Mouse (Mus musculus) MEL (cell line): ENCODE measurements around the gene Cirbp. TPM values are rescaled to one million over a fixed set of nuclear protein-coding genes. Genes with fewer than 3 reads are reported as not detected.

Source experiments
- DNase-seq: peaks from one replicate; pipeline ENCODE4 v3.0.0; 2011; ENCODE audit warnings: low read depth, low spot score
- H3K27ac ChIP-seq: 2 replicates; pipeline ENCODE4 v1.5.1; 2012; ENCODE audit warnings: low read depth, mild to moderate bottlenecking, control low read depth, low read length, moderate library complexity; ENCODE audit not compliant: control insufficient read depth
- H3K27me3 ChIP-seq, 2 experiments: fragments of 150-350 bp in 1 of 2; sonication (generic) in 1 of 2; 2 replicates each; pipeline ENCODE4 v1.6.1; 2012; ENCODE audit warnings: low read length in 2 of 2, mild to moderate bottlenecking in 2 of 2, improper control_type of control experiment in 1 of 2, moderate library complexity in 1 of 2; ENCODE audit not compliant: insufficient read depth in 2 of 2, control insufficient read depth in 1 of 2
- H3K36me3 ChIP-seq, 2 experiments: 2 replicates each; pipeline ENCODE4 v1.6.1; 2012 to 2014; ENCODE audit warnings: low read length in 2 of 2, improper control_type of control experiment in 1 of 2, inconsistent platforms in 1 of 2, mild to moderate bottlenecking in 1 of 2; ENCODE audit not compliant: insufficient read depth in 2 of 2, control insufficient read depth in 1 of 2
- H3K4me1 ChIP-seq, 2 experiments: fragments of 150-350 bp in 1 of 2; sonication (generic) in 1 of 2; 2 replicates each; pipeline ENCODE4 v1.6.1; 2012; ENCODE audit warnings: low read length in 2 of 2, improper control_type of control experiment in 1 of 2, mild to moderate bottlenecking in 1 of 2; ENCODE audit not compliant: insufficient read depth in 2 of 2, control insufficient read depth in 1 of 2
- H3K4me3 ChIP-seq, 2 experiments: fragments of 150-350 bp in 1 of 2; sonication (generic) in 1 of 2; 2 replicates each; pipeline ENCODE4 v1.5.1; 2012; ENCODE audit warnings: low read depth in 2 of 2, low read length in 2 of 2, mild to moderate bottlenecking in 2 of 2, moderate library complexity in 2 of 2, control low read depth in 1 of 2, improper control_type of control experiment in 1 of 2; ENCODE audit not compliant: control insufficient read depth in 1 of 2, insufficient read depth in 1 of 2
- H3K79me2 ChIP-seq: 2 replicates; pipeline ENCODE4 v1.6.1; 2012; ENCODE audit warnings: mild to moderate bottlenecking, low read length, moderate library complexity; ENCODE audit not compliant: control insufficient read depth, poor library complexity, insufficient read depth
- H3K9ac ChIP-seq: 2 replicates; pipeline ENCODE4 v1.6.1; 2012; ENCODE audit warnings: low read depth, mild to moderate bottlenecking, control low read depth, low read length, moderate library complexity; ENCODE audit not compliant: control insufficient read depth, poor library complexity, severe bottlenecking
- H3K9me3 ChIP-seq: fragments of 150-350 bp; sonication (generic); replicated peaks from 2 replicates; pipeline ENCODE4 v1.6.1; 2012; ENCODE audit warnings: mild to moderate bottlenecking, low read length, improper control_type of control experiment, moderate library complexity; ENCODE audit not compliant: insufficient read depth
- BHLHE40 ChIP-seq: IDR thresholded peaks from 2 replicates; pipeline ENCODE4 v1.6.1; 2012; ENCODE audit warnings: low read depth, mild to moderate bottlenecking, inconsistent platforms, low read length, improper control_type of control experiment, borderline replicate concordance
- CHD2 ChIP-seq: IDR thresholded peaks from 2 replicates; pipeline ENCODE4 v1.6.1; 2011; ENCODE audit warnings: low read length, improper control_type of control experiment
- E2F4 ChIP-seq: IDR thresholded peaks from 2 replicates; pipeline ENCODE4 v1.6.1; 2011; ENCODE audit warnings: low read depth, low read length, improper control_type of control experiment, borderline replicate concordance
- ETS1 ChIP-seq: IDR thresholded peaks from 2 replicates; pipeline ENCODE4 v1.6.1; 2012; ENCODE audit warnings: low read depth, mild to moderate bottlenecking, inconsistent platforms, low read length, improper control_type of control experiment, moderate library complexity
- GABPA ChIP-seq: IDR thresholded peaks from 2 replicates; pipeline ENCODE4 v1.6.1; 2012; ENCODE audit warnings: low read depth, mild to moderate bottlenecking, inconsistent platforms, low read length, improper control_type of control experiment, moderate library complexity
- GATA1 ChIP-seq: IDR thresholded peaks from 2 replicates; pipeline ENCODE4 v1.6.1; 2011; ENCODE audit warnings: low read depth, low read length, improper control_type of control experiment
- HCFC1 ChIP-seq: IDR thresholded peaks from 2 replicates; pipeline ENCODE4 v1.6.1; 2012; ENCODE audit warnings: low read depth, mild to moderate bottlenecking, inconsistent platforms, low read length, improper control_type of control experiment, moderate library complexity
- MAFK ChIP-seq: IDR thresholded peaks from 2 replicates; pipeline ENCODE4 v1.6.1; 2011; ENCODE audit warnings: low read depth, mild to moderate bottlenecking, low read length, improper control_type of control experiment, borderline replicate concordance
- MAZ ChIP-seq: IDR thresholded peaks from 2 replicates; pipeline ENCODE4 v1.6.1; 2012; ENCODE audit warnings: low read depth, mild to moderate bottlenecking, inconsistent platforms, low read length, improper control_type of control experiment
- MYC ChIP-seq: IDR thresholded peaks from 2 replicates; pipeline ENCODE4 v1.6.1; 2011; ENCODE audit warnings: low read depth, mild to moderate bottlenecking, low read length, improper control_type of control experiment, moderate library complexity
- NRF1 ChIP-seq: IDR thresholded peaks from 2 replicates; pipeline ENCODE4 v1.6.1; 2014; ENCODE audit warnings: low read depth, mild to moderate bottlenecking, inconsistent platforms, low read length, improper control_type of control experiment, moderate library complexity; ENCODE audit not compliant: poor library complexity, insufficient read depth, severe bottlenecking
- POLR2A ChIP-seq, 2 experiments: IDR thresholded peaks; 2 replicates each; pipeline ENCODE4 v1.6.1; 2011 to 2012; ENCODE audit warnings: low read length in 2 of 2, mild to moderate bottlenecking in 2 of 2, control low read depth in 1 of 2, improper control_type of control experiment in 1 of 2, low read depth in 1 of 2, moderate library complexity in 1 of 2; ENCODE audit not compliant: control insufficient read depth in 1 of 2, insufficient read depth in 1 of 2, poor library complexity in 1 of 2
- POLR2AphosphoS5 ChIP-seq: IDR thresholded peaks from 2 replicates; pipeline ENCODE4 v1.6.1; 2012; ENCODE audit warnings: low read depth, borderline replicate concordance, mild to moderate bottlenecking, inconsistent platforms, low read length, moderate library complexity, mixed read lengths
- RAD21 ChIP-seq: IDR thresholded peaks from 2 replicates; pipeline ENCODE4 v1.6.1; 2011; ENCODE audit warnings: mild to moderate bottlenecking, low read depth, low read length, improper control_type of control experiment
- SMC3 ChIP-seq: IDR thresholded peaks from 2 replicates; pipeline ENCODE4 v1.6.1; 2011; ENCODE audit warnings: low read depth, low read length, improper control_type of control experiment
- TAL1 ChIP-seq: IDR thresholded peaks from 2 replicates; pipeline ENCODE4 v1.6.1; 2012; ENCODE audit warnings: mild to moderate bottlenecking, inconsistent platforms, low read length, moderate library complexity, mixed read lengths
- TBP ChIP-seq: IDR thresholded peaks from 2 replicates; pipeline ENCODE4 v1.8.0; 2011; ENCODE audit warnings: low read depth, low read length, improper control_type of control experiment
- UBTF ChIP-seq: IDR thresholded peaks from 2 replicates; pipeline ENCODE4 v1.6.1; 2012; ENCODE audit warnings: low read depth, mild to moderate bottlenecking, inconsistent platforms, low read length, improper control_type of control experiment, moderate library complexity, borderline replicate concordance; ENCODE audit not compliant: insufficient read depth
- USF2 ChIP-seq, 2 experiments: IDR thresholded peaks; 2 replicates each; pipeline ENCODE4 v1.6.1; 2011 to 2012; ENCODE audit warnings: improper control_type of control experiment in 2 of 2, low read length in 2 of 2, borderline replicate concordance in 1 of 2, inconsistent platforms in 1 of 2, low read depth in 1 of 2, mild to moderate bottlenecking in 1 of 2; ENCODE audit not compliant: insufficient read depth in 1 of 2
- ZNF384 ChIP-seq: IDR thresholded peaks from 2 replicates; pipeline ENCODE4 v1.6.1; 2012; ENCODE audit warnings: low read depth, mild to moderate bottlenecking, inconsistent platforms, low read length, improper control_type of control experiment
- polyA plus RNA-seq, 2 experiments: library from polyadenylated mRNA; stranded (reverse) in 1 of 2; unstranded in 1 of 2; fragments of >175 nt in 1 of 2; fragments of >200 nt in 1 of 2; gene quantifications; 2 replicates each; pipeline versions ENCODE4 v1.2.1 to v1.2.4; 2012; ENCODE audit warnings: low replicate concordance in 2 of 2, low read depth in 1 of 2; ENCODE audit not compliant: insufficient read length in 2 of 2, insufficient read depth in 1 of 2, missing spikeins in 1 of 2
- total RNA-seq: library from RNA; depleted of rRNA; stranded (reverse); fragments of 300-350 nt; gene quantifications from 2 replicates; pipeline ENCODE4 v1.2.3, GENCODE M21; 2012

The Cirbp gene
- total and polyA plus RNA-seq, 3 experiments, result 21.2 to 56.6 TPM; not detected in 1

DNA sequence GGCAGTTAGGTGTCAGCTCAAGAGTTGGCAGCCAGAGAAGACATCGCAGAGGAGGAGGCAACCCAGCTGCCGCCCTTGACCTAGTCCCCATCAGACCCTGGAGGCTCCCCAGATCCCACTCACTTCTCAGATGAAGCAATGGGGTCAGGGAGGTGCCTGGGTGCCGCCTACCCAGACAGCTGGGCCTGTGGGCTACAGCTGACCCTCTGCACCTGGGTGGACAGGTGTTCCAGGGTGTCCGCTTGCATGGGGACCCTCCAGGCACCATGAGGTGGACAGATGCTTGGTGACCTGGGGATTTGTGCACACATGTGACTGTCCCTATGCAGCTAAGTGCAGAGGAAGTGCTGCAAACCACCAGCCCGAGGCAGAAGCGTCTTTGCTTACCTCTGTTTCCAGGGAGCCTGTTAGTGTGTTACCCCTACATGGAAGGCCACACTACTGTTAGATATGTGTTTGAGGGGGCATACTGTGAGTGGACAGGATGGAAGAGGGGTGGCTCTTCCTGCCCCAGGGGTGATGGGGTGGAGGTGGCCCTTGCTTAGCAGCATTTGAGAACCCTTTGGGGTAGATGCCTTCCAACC is 3.0 kb upstream of the Cirbp start:
- Histone ChIP-seq H3K9ac (no peak overlapping the region), H3K27ac (no peak overlapping the region), H3K4me1 (peaks cover 9 to 30% of the 10 kb centered on the region in 2 experiments), H3K79me2 (peaks cover 2% of the 10 kb centered on the region; the same call in 1 of the 2 replicates), H3K36me3 (peaks cover 0 to 13% of the 10 kb centered on the region in 2 experiments; a peak in 2 of 4 replicates), H3K9me3 (no peaks in the 10 kb centered on the region), H3K27me3 (no peaks in the 10 kb centered on the region), H3K4me3 (no peak overlapping the region)
- DNase-seq, result peak; percentile 35
- TF ChIP-seq MAZ (no peak), NRF1 (no peak), HCFC1 (0 out of 2 replicates have a peak, but pooled peaks have one; percentile 16), E2F4 (no peak), TAL1 (no peak)

GRCm38 (mm10) chr10:80163721-80164120 is 2.1 kb upstream of the Cirbp start:
- H3K79me2 ChIP-seq, result peaks cover 7% of the 10 kb centered on the region; the same call in 1 of the 2 replicates
- peaks cover 0 to 12% of the 10 kb centered on the region in 2 experiments; a peak in 2 of 4 replicates for H3K36me3 ChIP-seq
- no peak overlapping the region for H3K9ac ChIP-seq
- no peaks in the 10 kb centered on the region for H3K27me3 ChIP-seq
- peaks cover 6 to 33% of the 10 kb centered on the region in 2 experiments for H3K4me1 ChIP-seq
- H3K4me3 ChIP-seq, result no peak overlapping the region
- peak; percentile 22 for DNase-seq
- no peaks in the 10 kb centered on the region for H3K9me3 ChIP-seq
- TF ChIP-seq GATA1, result no peak
- no peak for TF ChIP-seq BHLHE40
- TF ChIP-seq ZNF384, result peak; percentile 42; the same call in 1 of the 2 replicates
- TF ChIP-seq TAL1, result no peak
- H3K27ac ChIP-seq, result no peak overlapping the region

DNA sequence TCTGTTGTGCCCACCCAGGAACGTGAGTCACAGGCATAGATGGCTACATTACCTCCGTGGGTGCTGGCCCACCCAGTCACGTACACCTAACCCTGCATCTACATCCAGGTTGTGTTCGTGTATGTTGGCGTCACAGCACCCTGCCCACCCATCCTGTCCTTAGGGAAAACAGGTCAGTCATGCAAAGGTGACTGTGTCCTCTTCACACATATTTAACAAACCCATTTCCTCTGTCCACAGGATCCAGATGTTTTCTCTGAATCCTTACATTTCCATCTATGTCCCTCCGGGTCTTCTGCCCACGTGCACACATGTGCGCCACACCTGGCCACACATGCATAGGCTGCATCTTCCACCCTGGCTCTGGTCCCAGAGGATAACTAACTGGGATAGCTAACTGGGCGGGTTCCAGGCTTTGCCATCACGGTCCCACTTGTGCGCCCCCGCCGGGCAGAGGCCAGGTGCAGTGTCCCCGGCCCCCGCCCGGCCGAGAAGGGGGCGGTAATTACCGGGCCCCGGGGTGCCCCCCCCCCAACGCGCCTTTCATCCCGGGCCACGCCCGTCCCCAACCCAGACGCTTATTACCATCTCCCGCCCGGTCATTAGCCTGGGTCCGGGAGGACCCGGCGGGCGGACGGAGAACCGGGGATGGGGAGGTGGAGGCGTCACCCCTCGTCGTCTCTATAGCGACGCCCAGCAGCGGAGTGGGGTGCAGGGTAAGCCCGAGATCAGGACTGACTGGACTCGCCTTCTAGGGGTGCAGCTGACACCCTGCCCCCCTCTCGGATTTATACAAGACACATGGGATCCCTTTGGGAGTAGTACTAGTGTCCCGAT is 1.4 kb upstream of the Cirbp start:
- peak overlapping the region; percentile 53 for H3K9ac ChIP-seq
- H3K4me3 ChIP-seq, result peak overlapping the region; percentile 44 to 52
- H3K4me1 ChIP-seq, result peaks cover 4 to 29% of the 10 kb centered on the region in 2 experiments
- TF ChIP-seq GABPA (no peak), CHD2 (no peak), MYC (no peak), TBP (no peak), E2F4 (no peak), SMC3 (no peak), POLR2A (IDR thresholded peaks at IDR 0.05; ENCODE audit: control insufficient read depth in 1 of 2, insufficient read depth in 1 of 2, low read depth in 1 of 2, low read length in 2 of 2, poor library complexity in 1 of 2) (no peak), MAFK (no peak), UBTF (no peak), POLR2AphosphoS5 (no peak), USF2 (IDR thresholded peaks at IDR 0.05; ENCODE audit: borderline replicate concordance in 1 of 2, insufficient read depth in 1 of 2, low read depth in 1 of 2, low read length in 2 of 2) (no peak), RAD21 (no peak), NRF1 (no peak), HCFC1 (no peak), MAZ (no peak; the same call in 1 of the 2 replicates), ETS1 (no peak)
- TF ChIP-seq, all 39 proteins: peak for 0
- Histone ChIP-seq H3K27me3 (no peaks in the 10 kb centered on the region), H3K36me3 (peaks cover 0 to 12% of the 10 kb centered on the region in 2 experiments; a peak in 2 of 4 replicates), H3K79me2 (peaks cover 8% of the 10 kb centered on the region; the same call in 1 of the 2 replicates), H3K9me3 (no peaks in the 10 kb centered on the region), H3K27ac (no peak overlapping the region)
- DNase-seq, result peak; percentile 17
